Mouse (Mus musculus) forebrain, embryonic 16.5 days (tissue): ENCODE measurements at regions not wholly inside any gene's neighbourhood (a gene's known extent, or its start where the extent isn't known, plus 50 kb on each side); places are given as distances from the start of the nearest gene placed in this dataset.

Experiments
- ATAC-seq: fragments of 200-750 bp; cut with Nextera tagmentation; 2 replicates; pipeline ENCODE4 v1.8.0; 2017; ENCODE audit warnings: mild to moderate bottlenecking, moderate library complexity
- H3K27ac ChIP-seq: fragments of 300-500 bp; sonication (generic); 2 replicates; pipeline ENCODE4 v1.5.1; 2014; ENCODE audit warnings: low read length, control low read depth
- H3K27me3 ChIP-seq: fragments of 300-500 bp; sonication (generic); replicated peaks from 2 replicates; pipeline ENCODE4 v1.6.1; 2014; ENCODE audit warnings: low read length; ENCODE audit not compliant: control insufficient read depth, insufficient read depth
- H3K36me3 ChIP-seq: fragments of 300-500 bp; sonication (generic); 2 replicates; pipeline ENCODE4 v1.6.1; 2014; ENCODE audit not compliant: control insufficient read depth, insufficient read depth
- H3K4me1 ChIP-seq: fragments of 300-500 bp; sonication (generic); replicated peaks from 2 replicates; pipeline ENCODE4 v1.6.1; 2014; ENCODE audit warnings: low read length; ENCODE audit not compliant: control insufficient read depth, insufficient read depth
- H3K4me2 ChIP-seq: fragments of 300-500 bp; sonication (generic); 2 replicates; pipeline ENCODE4 v1.6.1; 2014; ENCODE audit warnings: mild to moderate bottlenecking, low read length, control low read depth
- H3K4me3 ChIP-seq: fragments of 300-500 bp; sonication (generic); replicated peaks from 2 replicates; pipeline ENCODE4 v1.5.1; 2014; ENCODE audit warnings: mild to moderate bottlenecking, low read length, control low read depth
- H3K9ac ChIP-seq: fragments of 300-500 bp; sonication (generic); replicated peaks from 2 replicates; pipeline ENCODE4 v1.6.1; 2014; ENCODE audit warnings: low read depth, low read length, control low read depth
- H3K9me3 ChIP-seq: fragments of 300-500 bp; sonication (generic); 2 replicates; pipeline ENCODE4 v1.6.1; 2016; ENCODE audit warnings: low read length; ENCODE audit not compliant: control insufficient read depth
- WGBS: fragments of 180-500 bp; shearing (Covaris S2); extraction: QIAGEN DNeasy Blood & Tissue Kit; methylation state at CpG from one replicate; pipeline ENCODE4 v1.1.7; 2014; 5-methylcytosine and 5-hydroxymethylcytosine counted together

DNA sequence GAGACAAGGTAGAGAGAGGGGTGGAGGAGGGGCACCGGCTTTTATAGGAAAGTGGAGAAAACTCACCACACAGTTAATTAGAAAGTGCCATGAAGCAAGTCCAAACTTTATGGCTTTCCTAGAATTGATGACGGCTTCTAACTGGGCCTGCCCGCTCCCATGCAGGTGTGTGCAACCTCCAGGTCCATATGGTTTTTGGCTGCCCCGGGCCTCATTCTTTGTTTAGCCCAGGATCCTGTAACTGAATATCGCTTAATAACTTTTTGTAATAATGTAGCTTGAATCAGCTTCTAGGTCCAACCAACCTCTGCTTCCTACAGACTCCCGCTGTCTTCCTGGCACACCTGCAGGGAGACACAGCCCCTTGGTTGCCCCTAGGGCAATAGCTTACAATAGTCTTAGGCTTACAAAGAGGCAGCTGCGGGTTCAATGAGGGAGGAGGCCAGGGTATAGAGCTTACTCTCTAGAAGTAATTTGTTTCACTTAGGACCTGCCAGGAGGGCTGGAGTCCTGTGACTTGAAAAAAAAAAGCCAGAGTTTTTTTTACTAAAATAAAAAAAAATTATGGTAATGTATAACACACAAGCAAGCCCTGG, 159.2 kb downstream of the Gm10260 start:
- H3K4me3 ChIP-seq: no peak overlapping the region
- no peak overlapping the region for H3K27ac ChIP-seq
- no peaks in the 10 kb centered on the region for H3K36me3 ChIP-seq
- no peak for ATAC-seq
- H3K27me3 ChIP-seq: no peaks in the 10 kb centered on the region
- 64% methylated on average over 7 of the region's 7 CpGs for WGBS
- H3K4me1 ChIP-seq: 0 out of 2 replicates have a peak, but pooled peaks cover 5% of the 10 kb centered on the region
- no peak overlapping the region for H3K9ac ChIP-seq
- no peaks in the 10 kb centered on the region for H3K9me3 ChIP-seq
- H3K4me2 ChIP-seq: no peak overlapping the region

DNA sequence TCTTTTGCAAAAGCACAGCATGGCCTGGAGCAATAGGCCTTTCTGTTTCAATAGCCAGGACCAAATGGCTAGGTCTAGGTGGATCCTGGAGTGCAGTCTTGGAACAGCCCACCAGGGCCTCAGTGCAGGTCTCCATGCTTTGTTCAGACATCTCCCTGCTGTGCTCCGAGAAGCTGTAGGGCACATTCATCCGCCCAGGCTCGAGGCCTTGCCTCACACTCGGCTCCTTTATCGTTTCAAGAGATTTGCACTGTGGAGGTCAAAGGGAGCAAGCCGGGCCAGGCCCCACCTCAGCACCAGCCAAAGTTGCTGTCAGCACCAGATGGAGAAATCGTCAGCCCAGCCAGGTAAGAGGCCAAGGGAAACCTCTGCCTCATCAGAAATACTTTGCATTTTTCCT, 160.3 kb downstream of the Gm10260 start:
- no peak overlapping the region for H3K27ac ChIP-seq
- no peaks in the 10 kb centered on the region for H3K9me3 ChIP-seq
- no peak overlapping the region for H3K4me2 ChIP-seq
- 69% methylated on average over 7 of the region's 7 CpGs for whole genome bisulfite sequencing
- H3K4me1 ChIP-seq: 0 out of 2 replicates have a peak, but pooled peaks cover 5% of the 10 kb centered on the region
- no peak for ATAC-seq
- no peaks in the 10 kb centered on the region for H3K36me3 ChIP-seq
- H3K27me3 ChIP-seq: no peaks in the 10 kb centered on the region
- H3K4me3 ChIP-seq: no peak overlapping the region
- H3K9ac ChIP-seq: no peak overlapping the region

DNA sequence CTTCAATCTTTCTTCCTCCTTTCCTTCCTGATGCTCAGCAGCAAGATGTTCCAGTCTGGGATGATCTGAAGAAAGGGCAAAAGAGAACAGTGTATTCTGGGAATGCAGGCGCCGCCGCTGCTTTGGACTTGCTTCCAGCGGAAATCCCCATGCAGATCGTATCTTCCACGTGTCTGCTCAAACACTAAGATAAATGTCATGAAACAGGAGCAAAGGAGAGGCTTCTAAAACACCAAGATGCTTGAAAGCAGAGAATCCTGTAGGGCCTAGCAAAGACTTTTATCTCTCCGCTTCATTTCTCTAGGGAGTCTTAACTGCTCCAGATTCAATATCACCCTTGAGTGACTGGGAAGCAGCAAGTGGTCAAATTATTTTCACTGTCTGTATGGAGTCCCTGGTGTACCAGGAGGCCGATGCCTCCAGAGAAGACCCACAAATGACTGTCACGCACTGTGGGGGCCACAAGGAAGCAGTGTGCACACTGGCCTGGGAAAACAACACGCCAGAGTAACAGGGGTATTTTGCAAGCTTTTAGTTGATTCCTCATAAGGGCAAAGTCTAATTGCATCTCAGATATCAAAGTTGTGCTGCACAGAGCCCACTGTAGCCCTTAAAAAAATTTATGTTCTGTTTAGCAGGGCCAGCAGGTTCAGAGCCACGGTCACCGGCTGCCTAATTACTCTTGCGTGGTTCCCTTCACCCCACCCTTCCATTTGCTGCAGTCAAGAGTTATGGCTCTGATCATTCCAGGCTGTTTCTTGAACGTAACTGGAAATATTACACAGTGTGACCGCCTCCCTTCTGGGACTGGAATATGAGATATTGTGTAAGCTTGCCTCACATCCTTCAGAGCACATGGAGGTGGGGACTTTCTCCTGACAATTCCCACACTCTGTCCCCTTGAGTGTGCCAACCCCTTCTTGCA, 161.7 kb downstream of the Gm10260 start:
- H3K4me2 ChIP-seq: no peak overlapping the region
- no peak for ATAC-seq
- no peaks in the 10 kb centered on the region for H3K36me3 ChIP-seq
- no peaks in the 10 kb centered on the region for H3K9me3 ChIP-seq
- no peak overlapping the region for H3K27ac ChIP-seq
- H3K4me3 ChIP-seq: no peak overlapping the region
- WGBS: 88% methylated on average over 15 of the region's 15 CpGs
- H3K27me3 ChIP-seq: no peaks in the 10 kb centered on the region
- 0 out of 2 replicates have a peak, but pooled peaks cover 5% of the 10 kb centered on the region for H3K4me1 ChIP-seq
- no peak overlapping the region for H3K9ac ChIP-seq

DNA sequence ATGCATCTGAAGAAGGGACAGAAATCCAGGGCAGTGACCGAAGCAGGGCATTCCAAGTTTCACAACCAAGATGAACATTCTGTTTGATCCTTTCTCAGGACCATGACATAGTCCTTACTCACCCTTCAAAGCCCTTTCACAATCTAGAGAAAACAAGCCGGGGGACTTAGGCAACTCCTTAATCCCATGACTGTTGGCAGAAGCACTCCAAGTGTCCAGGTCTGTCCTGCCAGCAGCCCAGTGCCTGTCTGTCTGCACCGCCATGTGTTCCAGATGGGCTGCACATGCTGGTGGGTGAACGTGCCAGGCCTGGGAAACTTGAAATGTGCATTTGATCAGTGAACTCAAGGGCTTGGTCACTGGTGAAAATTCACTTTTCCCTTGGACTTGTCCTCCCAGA, 165.6 kb downstream of the Gm10260 start:
- no peak for ATAC-seq
- no peaks in the 10 kb centered on the region for H3K9me3 ChIP-seq
- H3K36me3 ChIP-seq: no peaks in the 10 kb centered on the region
- 92% methylated on average over 4 of the region's 4 CpGs for WGBS
- H3K4me2 ChIP-seq: no peak overlapping the region
- no peak overlapping the region for H3K27ac ChIP-seq
- no peaks in the 10 kb centered on the region for H3K4me1 ChIP-seq
- no peak overlapping the region for H3K9ac ChIP-seq
- no peaks in the 10 kb centered on the region for H3K27me3 ChIP-seq
- H3K4me3 ChIP-seq: no peak overlapping the region

DNA sequence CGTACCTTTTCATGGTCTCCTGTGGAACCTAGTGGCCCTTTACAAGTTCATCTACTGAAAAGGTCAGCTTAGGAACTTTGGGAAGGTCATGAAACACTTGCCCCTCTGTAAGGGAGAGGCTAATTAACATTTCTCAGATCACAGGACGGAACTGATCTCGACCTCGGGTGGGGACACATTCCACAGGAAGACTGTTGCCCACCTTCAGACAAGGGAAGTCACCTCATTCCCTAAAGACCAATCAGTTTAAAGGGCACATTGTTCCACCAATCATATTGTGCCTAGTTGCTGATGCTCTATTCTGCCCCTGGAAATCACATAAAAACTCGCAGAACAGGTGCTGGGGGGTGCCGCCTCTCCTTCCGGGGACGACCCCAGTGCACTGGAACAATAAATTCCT, 170.8 kb downstream of the Gm10260 start:
- Histone ChIP-seq H3K4me3 (no peak overlapping the region), H3K4me1 (no peaks in the 10 kb centered on the region), H3K4me2 (no peak overlapping the region), H3K27me3 (no peaks in the 10 kb centered on the region), H3K9me3 (no peaks in the 10 kb centered on the region), H3K36me3 (no peaks in the 10 kb centered on the region), H3K27ac (no peak overlapping the region), H3K9ac (no peak overlapping the region)
- ATAC-seq: no peak
- WGBS: 80% methylated on average over 8 of the region's 8 CpGs

DNA sequence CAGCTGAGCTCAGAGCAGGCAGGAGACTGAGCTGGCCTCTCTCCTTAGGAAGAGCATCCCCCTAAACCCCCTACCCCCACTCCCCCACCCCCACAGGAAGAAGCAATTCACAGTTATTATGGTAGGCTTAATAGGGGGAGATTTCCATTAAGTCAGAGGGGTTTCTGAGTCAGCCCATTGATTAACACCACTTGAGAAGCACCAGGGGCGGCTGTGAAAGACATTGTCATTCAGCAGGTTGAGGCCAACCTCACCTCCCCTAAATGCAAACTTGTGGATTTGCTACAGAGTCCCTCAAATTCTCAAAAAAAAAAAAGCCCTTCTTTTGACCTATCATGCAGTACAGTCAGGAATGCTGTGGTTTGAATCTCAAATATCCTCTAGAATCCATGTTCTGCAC, 172.3 kb downstream of the Gm10260 start:
- H3K9ac ChIP-seq: no peak overlapping the region
- H3K36me3 ChIP-seq: no peaks in the 10 kb centered on the region
- H3K27me3 ChIP-seq: no peaks in the 10 kb centered on the region
- no peak for ATAC-seq
- no peaks in the 10 kb centered on the region for H3K9me3 ChIP-seq
- no peaks in the 10 kb centered on the region for H3K4me1 ChIP-seq
- WGBS: 41% methylated on average over 1 of the region's 1 CpGs
- no peak overlapping the region for H3K4me2 ChIP-seq
- no peak overlapping the region for H3K27ac ChIP-seq
- H3K4me3 ChIP-seq: no peak overlapping the region

DNA sequence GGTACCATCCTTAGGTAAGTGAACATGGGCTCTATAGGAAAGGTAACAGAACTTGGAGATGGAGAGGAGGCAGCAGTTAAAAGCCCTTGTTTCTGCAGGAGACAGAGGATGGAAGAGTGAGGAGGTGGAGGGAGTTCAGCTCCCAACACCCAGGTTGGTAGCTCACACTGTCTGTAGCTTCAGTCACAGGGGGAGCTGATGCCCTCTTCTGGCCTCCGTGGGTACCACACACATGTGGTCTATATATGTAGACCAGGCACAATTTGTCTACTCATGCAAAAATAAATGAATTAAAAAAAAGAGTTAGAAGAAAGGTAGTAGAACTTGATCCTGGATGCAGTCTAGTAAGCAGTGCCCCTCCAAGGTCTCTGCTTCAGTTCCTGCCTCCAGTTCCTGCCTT, 173.3 kb downstream of the Gm10260 start:
- H3K4me1 ChIP-seq: no peaks in the 10 kb centered on the region
- H3K27me3 ChIP-seq: no peaks in the 10 kb centered on the region
- H3K4me3 ChIP-seq: no peak overlapping the region
- 88% methylated on average over 1 of the region's 1 CpGs for WGBS
- no peaks in the 10 kb centered on the region for H3K36me3 ChIP-seq
- no peak for ATAC-seq
- no peak overlapping the region for H3K4me2 ChIP-seq
- no peaks in the 10 kb centered on the region for H3K9me3 ChIP-seq
- H3K27ac ChIP-seq: no peak overlapping the region
- no peak overlapping the region for H3K9ac ChIP-seq

DNA sequence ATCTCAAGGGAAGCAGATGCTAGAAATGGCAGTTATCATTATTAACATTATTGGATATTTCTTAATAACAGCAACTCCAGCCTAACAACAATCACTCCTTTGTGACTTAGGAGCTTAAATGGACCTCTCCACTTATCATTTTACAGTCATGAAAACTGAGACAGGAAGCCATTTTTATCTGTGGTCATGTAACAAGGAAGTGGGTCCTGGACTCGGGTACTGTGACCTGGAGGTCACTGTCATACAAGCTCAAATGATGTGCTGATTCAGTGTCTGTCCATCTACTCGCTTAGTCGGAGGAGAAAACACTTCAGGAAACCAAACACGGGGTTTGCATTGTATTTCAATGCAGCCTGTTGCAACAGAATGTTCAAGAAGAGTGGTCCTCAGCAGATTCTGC, 176.4 kb downstream of the Gm10260 start:
- H3K4me2 ChIP-seq: no peak overlapping the region
- H3K4me1 ChIP-seq: no peaks in the 10 kb centered on the region
- no peaks in the 10 kb centered on the region for H3K27me3 ChIP-seq
- no peaks in the 10 kb centered on the region for H3K36me3 ChIP-seq
- H3K9me3 ChIP-seq: no peaks in the 10 kb centered on the region
- H3K4me3 ChIP-seq: no peak overlapping the region
- 88% methylated on average over 4 of the region's 4 CpGs for WGBS
- H3K9ac ChIP-seq: no peak overlapping the region
- no peak for ATAC-seq
- no peak overlapping the region for H3K27ac ChIP-seq

DNA sequence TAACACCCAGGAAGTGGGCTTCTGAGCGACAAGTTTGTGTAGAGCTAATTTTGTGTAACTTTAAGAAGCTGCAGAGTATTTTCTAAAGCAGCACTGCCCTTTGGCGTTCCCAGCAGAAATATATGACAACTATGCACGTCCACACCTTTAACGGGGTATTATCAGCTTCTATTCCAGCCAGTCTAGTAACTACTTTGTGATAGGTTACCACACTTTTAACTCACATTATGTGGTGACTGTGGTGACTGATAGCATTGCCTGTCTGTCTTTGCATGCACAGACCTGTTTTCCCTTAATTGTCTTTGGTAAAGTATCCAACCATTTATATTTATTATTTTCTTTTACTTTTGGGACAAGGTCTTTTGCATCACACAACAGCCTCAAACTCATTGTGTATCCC, 179.1 kb downstream of the Gm10260 start:
- Histone ChIP-seq H3K27ac (no peak overlapping the region), H3K4me3 (no peak overlapping the region), H3K27me3 (no peaks in the 10 kb centered on the region), H3K36me3 (no peaks in the 10 kb centered on the region), H3K9ac (no peak overlapping the region), H3K9me3 (no peaks in the 10 kb centered on the region), H3K4me1 (peaks cover 4% of the 10 kb centered on the region; the same call in 1 of the 2 replicates), H3K4me2 (no peak overlapping the region)
- no peak for ATAC-seq
- 89% methylated on average over 4 of the region's 4 CpGs for WGBS
